ENCODE assay signal across 25 mouse cellular contexts in genomic region chr11:94571850-94572249, GRCm38 (mm10). TPM values are rescaled to one million over a fixed set of nuclear protein-coding genes. Genes with fewer than 3 reads are reported as not detected.
"Had no signal": no experiment of that assay in that cellular context is flagged by ENCODE, and none has a peak within 500 bp of the region (broad histone marks: within the 10 kb centered on the region; RNA-seq: fewer than 3 reads in every experiment).

No protein-coding gene starts in this region.

- H3K9me3 ChIP-seq: limb, embryonic 12.5 days; limb, embryonic 15.5 days; midbrain, embryonic 10.5 days; midbrain, embryonic 13.5 days; neural tube, embryonic 13.5 days; stomach, embryonic 15.5 days had no signal

- H3K9ac ChIP-seq: limb, embryonic 12.5 days; limb, embryonic 15.5 days; lung, embryonic 14.5 days; midbrain, embryonic 13.5 days; neural tube, embryonic 13.5 days; stomach, embryonic 15.5 days had no signal

- H3K27ac ChIP-seq: limb, embryonic 12.5 days; limb, embryonic 15.5 days; midbrain, embryonic 10.5 days; midbrain, embryonic 13.5 days; neural tube, embryonic 13.5 days had no signal

- DNase-seq: kidney, adult 2 months; kidney, postnatal 14 days; kidney, postnatal 4 days; left cerebral cortex, postnatal 4 days; lung, embryonic 14.5 days; lung, postnatal 10 days; lung, postnatal 36 days; right cerebral cortex, adult 18-20 months; right cerebral cortex, postnatal 14 days; right cerebral cortex, postnatal 4 days; thymus, postnatal 25 days had no signal

- H3K4me1 ChIP-seq: limb, embryonic 12.5 days; limb, embryonic 15.5 days; stomach, embryonic 15.5 days had no signal

- H3K4me3 ChIP-seq: limb, embryonic 12.5 days; limb, embryonic 15.5 days; midbrain, embryonic 10.5 days; midbrain, embryonic 13.5 days; myocyte; neural tube, embryonic 13.5 days; stomach, embryonic 15.5 days had no signal

- H3K36me3 ChIP-seq: midbrain, embryonic 13.5 days; neural tube, embryonic 13.5 days had no signal

- ATAC-seq: intestine, postnatal 0 days; midbrain, embryonic 13.5 days; midbrain, embryonic 16.5 days had no signal

- H3K27me3 ChIP-seq: limb, embryonic 12.5 days; limb, embryonic 15.5 days; midbrain, embryonic 13.5 days; neural tube, embryonic 13.5 days; stomach, embryonic 15.5 days had no signal

- H3K4me2 ChIP-seq: limb, embryonic 12.5 days; limb, embryonic 15.5 days; lung, embryonic 14.5 days; midbrain, embryonic 13.5 days; neural tube, embryonic 13.5 days; stomach, embryonic 15.5 days had no signal

RNA-seq across cellular contexts. Expression of gene Chad, which starts 7.0 kb away (rescaled TPM):
- total RNA-seq: megakaryocyte, adult 5-6 weeks; monocyte, adult 5-6 weeks had no signal
- polyA plus RNA-seq: kidney, embryonic 14.5 days had no signal

RNA-seq across cellular contexts. Expression of gene Mycbpap, which starts 50.3 kb away (rescaled TPM):
- total RNA-seq: megakaryocyte, adult 5-6 weeks; monocyte, adult 5-6 weeks; neutrophil, adult 5-6 weeks had no signal
- polyA plus RNA-seq: liver, embryonic 16.5 days had no signal
